Mouse (Mus musculus) cerebellum, adult 9-11 months (tissue): ENCODE data around the gene Tac2.
A peak's percentile ranks its signal among the peaks of the same experiment; 100 is the strongest.

Source experiments
- DNase-seq: peaks from one replicate; pipeline ENCODE4 v3.0.0; 2022

Tac2 gene

DNA sequence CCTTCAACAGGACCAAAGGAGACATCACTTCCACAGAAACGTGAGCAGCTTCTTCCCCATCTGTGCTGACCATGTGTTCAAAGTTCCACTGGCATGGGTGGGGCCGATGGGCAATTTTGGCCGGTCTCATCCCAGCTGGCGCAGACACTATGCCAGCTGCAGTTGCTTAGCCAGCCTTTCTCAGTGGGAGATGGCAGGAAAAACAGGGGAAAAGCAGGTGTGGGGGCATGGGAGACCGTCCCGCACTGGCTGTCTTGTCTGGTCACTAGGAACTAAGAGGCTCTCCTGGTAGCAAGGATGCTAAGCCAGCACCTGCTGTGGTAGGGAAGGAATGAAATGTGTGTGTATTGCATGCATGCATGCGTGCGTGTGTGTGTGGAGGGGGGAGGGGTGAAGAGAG, 4.2 kb downstream of the Tac2 start:
- DNase-seq, result no peak

DNA sequence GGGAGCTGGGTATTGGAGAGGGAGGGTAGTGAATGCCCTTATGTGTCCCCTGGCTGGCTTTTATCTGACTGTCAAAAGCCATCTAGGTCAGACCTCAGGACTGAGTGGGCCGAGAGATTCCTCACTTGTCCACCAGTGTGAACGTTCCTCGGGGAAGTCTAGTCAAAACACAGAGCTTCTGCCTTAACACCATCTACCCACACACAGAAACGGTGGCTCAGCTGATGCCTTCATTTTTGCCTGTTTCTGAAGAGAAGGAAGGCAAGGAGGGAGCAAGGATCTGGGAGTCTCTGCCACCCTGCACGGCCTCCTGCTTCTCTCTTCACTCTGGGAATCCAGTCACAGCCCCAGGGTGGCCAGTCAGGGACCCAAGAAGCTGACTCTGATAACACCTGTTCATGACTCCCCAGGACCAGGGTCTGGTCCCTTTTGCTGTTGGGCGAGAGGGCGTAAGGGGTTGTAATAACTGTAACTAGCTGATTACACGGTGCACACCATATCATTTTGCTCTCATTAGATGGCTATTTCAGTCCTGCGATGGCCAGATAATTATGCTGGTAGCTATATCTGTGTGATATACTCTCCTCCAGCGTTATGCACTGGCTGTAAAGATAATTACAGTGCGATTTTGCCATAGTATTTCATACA, 6.1 kb downstream of the Tac2 start:
- no peak for DNase-seq

DNA sequence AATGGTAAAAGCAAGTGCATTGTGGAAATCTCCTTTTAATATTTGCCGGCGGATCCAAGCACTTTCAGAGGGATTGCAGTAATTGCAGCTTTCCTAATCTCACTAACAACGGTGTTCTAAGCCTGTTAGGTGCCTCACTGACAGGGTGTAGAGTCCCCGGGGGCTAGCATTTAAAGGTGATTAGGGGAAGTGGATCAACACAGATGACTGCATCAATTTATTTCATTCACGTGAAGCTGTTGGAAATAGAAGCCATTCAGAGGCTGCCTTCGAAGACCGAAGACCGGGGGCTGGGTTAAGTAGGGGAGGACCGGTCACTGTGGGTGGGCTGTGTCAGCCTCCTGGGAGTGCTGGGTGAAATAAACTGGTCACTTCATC, 6.6 kb downstream of the Tac2 start:
- no peak for DNase-seq

DNA sequence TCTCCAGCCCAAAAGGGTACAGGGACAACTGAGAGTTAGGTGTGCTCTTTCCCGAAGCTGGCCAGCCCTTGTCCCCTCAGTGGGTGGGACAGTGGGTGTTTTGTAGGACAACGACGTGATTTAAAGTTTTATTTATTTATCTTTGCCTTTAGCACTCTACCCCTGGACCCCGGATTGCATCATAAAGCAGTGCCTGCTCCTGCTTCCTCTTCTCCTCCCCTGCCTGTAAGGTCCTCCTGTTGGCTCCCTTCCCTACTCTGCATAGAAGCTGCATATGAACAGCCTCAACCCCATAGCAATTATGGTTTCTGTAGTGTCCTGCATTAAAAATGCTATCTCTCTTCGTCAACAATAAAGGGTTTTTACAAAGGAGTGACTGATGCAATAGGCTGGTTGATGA, 7.1 kb downstream of the Tac2 start:
- no peak for DNase-seq

DNA sequence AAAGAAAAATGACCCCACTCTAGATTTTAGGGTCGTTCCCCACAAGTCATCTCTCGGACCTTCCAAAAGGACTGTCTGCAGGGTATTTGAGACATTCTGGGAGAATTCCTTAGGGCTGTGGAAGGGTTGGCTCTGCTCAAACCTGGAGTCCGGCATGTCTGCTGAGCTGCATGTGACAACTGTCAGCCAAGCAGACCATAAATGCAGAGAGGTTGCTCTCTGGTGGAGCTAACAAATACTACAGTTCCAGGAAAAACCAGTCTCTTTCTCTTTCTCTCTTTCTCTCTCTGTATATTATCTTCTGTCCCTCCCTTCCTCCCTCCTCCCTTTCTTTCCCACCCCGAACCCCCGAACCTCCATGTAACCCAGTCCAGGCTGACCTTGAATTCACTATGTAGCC, 10.2 kb downstream of the Tac2 start:
- DNase-seq, result no peak

DNA sequence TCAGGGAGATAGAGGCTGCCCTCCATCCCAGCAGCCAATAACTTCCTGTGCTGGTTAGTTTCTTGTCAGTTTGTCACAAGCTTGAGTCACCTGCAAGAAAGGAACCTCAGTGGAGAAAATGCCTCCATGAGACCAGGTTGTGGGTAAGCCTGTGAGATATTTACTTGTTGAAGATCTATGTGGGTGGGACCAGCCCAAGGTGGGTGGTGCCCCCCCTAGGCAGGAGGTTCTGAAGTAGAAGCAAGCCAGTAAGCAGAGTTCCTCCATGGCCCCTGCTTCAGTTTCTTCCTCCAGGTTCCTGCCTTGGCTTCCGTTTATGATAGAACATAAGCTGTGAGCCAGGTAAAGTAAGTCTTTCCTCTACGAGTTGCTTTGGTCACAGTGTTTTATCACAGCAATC, 12.0 kb downstream of the Tac2 start:
- no peak for DNase-seq

DNA sequence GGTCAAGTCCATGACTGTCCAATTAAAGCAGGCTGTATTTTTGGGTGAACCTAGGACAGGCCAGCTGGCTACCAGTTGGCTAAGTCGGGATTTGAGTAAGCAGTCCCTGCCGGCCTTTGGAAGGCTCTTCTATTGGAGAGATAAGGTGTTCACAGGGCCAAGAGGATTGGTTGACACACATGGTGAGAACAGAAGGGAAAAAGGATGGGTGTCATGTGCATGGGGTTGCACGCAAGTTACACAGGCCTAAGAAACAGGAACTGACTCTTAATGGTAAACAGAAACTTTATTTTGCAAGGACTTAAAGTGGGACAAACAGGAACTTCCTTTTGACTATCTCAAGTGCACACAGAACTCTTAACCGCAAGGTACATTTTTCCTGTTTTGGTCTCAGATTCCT, 12.6 kb downstream of the Tac2 start:
- no peak for DNase-seq

DNA sequence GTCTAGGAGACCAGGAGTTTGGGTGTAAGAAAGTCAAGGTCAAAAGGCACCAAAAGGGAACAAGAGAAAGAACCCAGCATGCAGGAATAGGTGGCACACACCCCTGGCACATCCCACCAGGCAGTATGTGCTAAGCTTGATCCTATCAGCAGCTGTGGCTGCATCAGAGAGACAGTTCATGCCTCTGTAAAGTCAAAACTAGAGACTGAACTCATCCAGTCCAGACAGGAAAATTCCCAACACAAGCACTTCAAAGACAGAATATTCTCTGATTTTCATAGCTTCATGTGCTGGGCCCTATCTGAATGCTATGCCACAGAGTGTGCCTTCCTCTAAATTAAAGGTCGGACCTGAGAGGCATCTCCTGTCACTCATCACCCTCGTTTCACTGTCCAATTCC, 13.3 kb downstream of the Tac2 start:
- no peak for DNase-seq

DNA sequence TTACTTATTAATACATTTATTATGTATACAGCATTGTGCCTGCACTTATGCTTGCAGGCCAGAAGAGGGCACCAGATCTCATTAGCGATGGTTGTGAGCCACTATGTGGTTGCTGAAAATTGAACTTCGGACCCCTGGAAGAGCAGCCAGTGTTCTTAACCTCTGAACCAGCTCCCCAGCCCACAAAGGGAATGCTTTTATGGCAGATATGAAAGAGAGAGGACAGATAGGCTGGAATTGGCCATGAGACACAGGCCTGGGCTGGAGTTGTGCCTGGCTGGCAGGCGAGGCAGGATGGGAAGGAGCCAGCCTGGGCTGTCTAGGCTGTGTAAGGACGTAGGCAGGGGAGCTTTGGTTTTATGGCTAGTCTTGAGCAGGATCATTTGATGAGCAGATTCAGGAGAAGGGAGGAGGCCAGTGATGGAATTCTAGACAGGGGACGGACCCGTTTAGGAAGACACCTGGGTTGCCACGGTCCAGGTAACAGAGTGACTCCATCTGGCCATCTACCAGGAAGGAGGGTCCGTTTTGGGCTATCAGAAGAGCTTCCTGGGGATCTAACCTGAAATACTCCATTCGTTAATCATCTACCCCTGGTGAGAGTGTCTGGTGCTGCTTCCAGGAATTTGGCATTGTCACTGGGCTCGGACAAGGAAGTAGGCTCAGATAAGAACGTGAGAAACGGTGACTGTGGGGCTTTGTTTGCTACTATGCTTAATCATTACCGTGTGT, 14.0 kb downstream of the Tac2 start:
- peak; percentile 34 for DNase-seq

- peak; percentile 72 for DNase-seq
Observed at GRCm38 (mm10) chr10:127739083-127739660, 14.9 kb downstream of the Tac2 start, which contains the start of gene Zbtb39. Gene Zbtb39, plus strand, starts transcription at chr10:127739538.

DNA sequence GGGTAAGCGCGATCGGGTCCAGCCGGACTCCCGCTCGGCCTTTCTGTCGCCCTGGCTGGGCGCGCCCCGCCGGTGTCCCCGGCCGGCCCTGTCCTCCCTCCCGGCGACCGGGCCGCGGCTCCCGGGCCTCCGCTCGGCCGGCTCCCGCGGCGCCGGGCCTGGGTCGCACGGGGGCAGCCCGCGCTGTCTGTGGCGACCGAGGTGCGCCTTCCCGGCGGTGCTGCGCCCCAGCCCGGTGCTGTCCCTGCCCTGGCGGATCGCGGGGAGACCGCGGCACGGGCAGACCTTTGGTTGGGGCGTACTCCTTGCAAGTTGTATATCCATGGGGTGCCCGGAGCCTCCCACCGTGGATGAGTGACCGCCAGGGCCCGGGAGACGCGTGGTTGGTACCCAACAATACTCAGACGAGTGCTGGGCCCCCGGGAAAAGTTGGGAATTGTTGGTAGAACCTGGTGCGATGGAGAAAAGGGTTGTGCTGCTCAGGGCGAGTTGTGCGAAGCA, 15.4 kb downstream of the Tac2 start:
- peak; percentile 35 for DNase-seq

- DNase-seq, result no peak
Observed at GRCm38 (mm10) chr10:127744661-127745060, 20.4 kb downstream of the Tac2 start.

GRCm38 (mm10) chr10:127745886-127746285, 21.6 kb downstream of the Tac2 start:
- no peak for DNase-seq

- no peak for DNase-seq
Observed at GRCm38 (mm10) chr10:127747254-127747653, 23.0 kb downstream of the Tac2 start.

- no peak for DNase-seq
Observed at GRCm38 (mm10) chr10:127748847-127749612, 24.8 kb downstream of the Tac2 start.

DNA sequence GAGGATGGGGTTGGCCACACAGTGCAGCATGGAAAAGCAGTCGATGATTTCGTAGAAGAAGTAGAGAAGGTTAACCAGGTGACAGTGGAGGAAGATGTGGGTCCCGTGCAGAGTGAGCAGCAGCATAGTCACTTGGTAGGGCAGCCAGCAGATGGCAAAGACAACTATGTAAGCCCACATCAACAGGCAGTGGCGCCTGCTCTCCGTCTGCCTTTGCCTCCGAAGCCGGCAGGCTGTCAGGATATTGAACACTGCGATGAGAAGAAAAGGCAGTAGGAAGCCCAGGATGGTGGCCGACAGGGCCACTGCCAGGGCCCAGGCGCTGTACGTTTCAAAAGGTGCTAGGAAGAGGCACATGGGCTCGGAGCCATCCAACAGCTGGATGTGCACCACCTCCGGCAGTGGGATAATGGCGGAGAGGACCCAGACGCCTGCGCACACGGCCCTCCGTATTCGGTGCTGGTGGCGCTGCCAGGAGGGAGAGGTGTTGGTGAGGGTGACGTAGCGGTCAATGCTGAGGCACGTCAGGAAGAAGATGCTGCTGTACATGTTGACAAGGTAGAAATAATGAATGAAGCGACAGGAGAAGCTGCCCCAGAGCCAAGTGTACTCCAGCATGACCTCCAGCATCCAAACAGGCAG, 26.0 kb downstream of the Tac2 start:
- no peak for DNase-seq

GRCm38 (mm10) chr10:127751548-127751947, 27.3 kb downstream of the Tac2 start, which contains the start of gene Gpr182:
Gene Gpr182, minus strand, starts transcription at chr10:127751732.
- no peak for DNase-seq

GRCm38 (mm10) chr10:127754566-127755166, 30.4 kb downstream of the Tac2 start:
- DNase-seq, result no peak

DNA sequence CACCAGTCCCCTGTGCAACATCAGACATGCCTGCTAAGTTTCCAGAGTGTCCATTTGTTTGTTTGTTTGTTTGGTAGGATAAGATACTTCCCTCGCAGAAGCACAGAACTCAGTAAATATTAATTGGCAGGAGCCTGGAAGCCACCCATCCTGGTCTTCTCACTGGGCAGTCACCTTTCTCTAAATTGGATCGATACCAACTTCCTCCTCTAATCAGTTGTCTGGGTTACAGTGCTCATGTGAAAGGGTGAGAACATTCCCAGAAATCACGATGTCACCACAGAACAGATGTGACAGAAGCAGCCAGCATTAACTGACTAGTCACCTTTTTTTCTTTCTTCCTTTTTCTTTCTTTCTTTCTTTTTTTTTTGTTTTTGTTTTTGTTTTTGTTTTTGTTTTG, 31.0 kb downstream of the Tac2 start:
- DNase-seq, result no peak

GRCm38 (mm10) chr10:127755770-127756468, 31.6 kb downstream of the Tac2 start:
- no peak for DNase-seq
